Mouse (Mus musculus) stomach, embryonic 16.5 days (tissue): ENCODE results near the gene Snx27. TPM values are rescaled to one million over a fixed set of nuclear protein-coding genes. Genes with fewer than 3 reads are reported as not detected.
A peak's percentile ranks its signal among the peaks of the same experiment; 100 is the strongest.

Experiments
- ATAC-seq: fragments of 200-750 bp; cut with Nextera tagmentation; 2 replicates; pipeline ENCODE4 v1.8.0; 2017; ENCODE audit warnings: moderate number of reproducible peaks, moderate TSS enrichment; ENCODE audit not compliant: insufficient read depth, low FRiP score
- H3K27ac ChIP-seq: fragments of 300-500 bp; sonication (generic); 2 replicates; pipeline ENCODE4 v1.5.1; 2014; ENCODE audit warnings: low read length
- H3K27me3 ChIP-seq: fragments of 300-500 bp; sonication (generic); 2 replicates; pipeline ENCODE4 v1.6.1; 2014; ENCODE audit warnings: low read length, control low read depth, mixed read lengths; ENCODE audit not compliant: control insufficient read depth, insufficient read depth
- H3K36me3 ChIP-seq: fragments of 300-500 bp; sonication (generic); 2 replicates; pipeline ENCODE4 v1.6.1; 2014; ENCODE audit warnings: low read length; ENCODE audit not compliant: control insufficient read depth, insufficient read depth
- H3K4me1 ChIP-seq: fragments of 300-500 bp; sonication (generic); 2 replicates; pipeline ENCODE4 v1.6.1; 2014; ENCODE audit warnings: low read length, control low read depth, mixed read lengths; ENCODE audit not compliant: control insufficient read depth, insufficient read depth
- H3K4me2 ChIP-seq: fragments of 300-500 bp; sonication (generic); 2 replicates; pipeline ENCODE4 v1.6.1; 2014; ENCODE audit warnings: low read depth, low read length, mixed read lengths
- H3K4me3 ChIP-seq: fragments of 300-500 bp; sonication (generic); replicated peaks from 2 replicates; pipeline ENCODE4 v1.5.1; 2014; ENCODE audit warnings: mild to moderate bottlenecking, low read length
- H3K9ac ChIP-seq: fragments of 300-500 bp; sonication (generic); 2 replicates; pipeline ENCODE4 v1.6.1; 2014; ENCODE audit warnings: low read length
- H3K9me3 ChIP-seq: fragments of 300-500 bp; sonication (generic); replicated peaks from 2 replicates; pipeline ENCODE4 v1.6.1; 2016; ENCODE audit warnings: low read length, control low read depth; ENCODE audit not compliant: control insufficient read depth
- WGBS: fragments of 180-500 bp; shearing (Covaris S2); extraction: QIAGEN DNeasy Blood & Tissue Kit; methylation state at CpG from one replicate; pipeline ENCODE4 v1.1.7; 2014; 5-methylcytosine and 5-hydroxymethylcytosine counted together
- polyA plus RNA-seq: library from polyadenylated mRNA; unstranded; fragments of >200 nt; fragmentation: Nextera tagmentation; extraction: Ambion mirVana; gene quantifications from 2 replicates; pipeline ENCODE4 v1.2.1, GENCODE M21; 2015

Snx27 gene
- polyA plus RNA-seq, 1 experiment from 2014 or later: 31.4 TPM

- H3K36me3 ChIP-seq: no peaks in the 10 kb centered on the region
- no peak overlapping the region for H3K4me3 ChIP-seq
- 32% methylated on average over 8 of the region's 8 CpGs for WGBS
- peaks cover 4% of the 10 kb centered on the region; the same call in 1 of the 2 replicates for H3K27me3 ChIP-seq
- H3K9ac ChIP-seq: no peak overlapping the region
- no peak overlapping the region for H3K4me2 ChIP-seq
- H3K9me3 ChIP-seq: no peaks in the 10 kb centered on the region
- ATAC-seq: peak; percentile 47; the same call in 1 of the 2 replicates
- H3K27ac ChIP-seq: peak overlapping the region; percentile 56
- H3K4me1 ChIP-seq: 0 out of 2 replicates have a peak, but pooled peaks cover 3% of the 10 kb centered on the region
Measured at GRCm38 (mm10) chr3:94476301-94477035, 106.0 kb downstream of the Snx27 start.

- no peak for ATAC-seq
- Histone ChIP-seq H3K4me1 (0 out of 2 replicates have a peak, but pooled peaks cover 3% of the 10 kb centered on the region), H3K36me3 (no peaks in the 10 kb centered on the region), H3K9me3 (no peaks in the 10 kb centered on the region), H3K27ac (no peak overlapping the region), H3K27me3 (no peaks in the 10 kb centered on the region), H3K4me3 (no peak overlapping the region), H3K4me2 (no peak overlapping the region), H3K9ac (no peak overlapping the region)
- WGBS: 50% methylated on average over 5 of the region's 5 CpGs
Measured at GRCm38 (mm10) chr3:94473567-94474232, 108.8 kb downstream of the Snx27 start.

- Histone ChIP-seq H3K9me3 (no peaks in the 10 kb centered on the region), H3K4me2 (no peak overlapping the region), H3K4me1 (0 out of 2 replicates have a peak, but pooled peaks cover 3% of the 10 kb centered on the region), H3K9ac (no peak overlapping the region), H3K4me3 (no peak overlapping the region), H3K27me3 (no peaks in the 10 kb centered on the region), H3K36me3 (no peaks in the 10 kb centered on the region), H3K27ac (peak overlapping the region; percentile 49; the same call in 1 of the 2 replicates)
- WGBS: 49% methylated on average over 10 of the region's 10 CpGs
- no peak for ATAC-seq
Measured at GRCm38 (mm10) chr3:94473115-94473505, 109.4 kb downstream of the Snx27 start.

- Histone ChIP-seq H3K4me2 (peak overlapping the region; percentile 50), H3K27me3 (no peaks in the 10 kb centered on the region), H3K9ac (no peak overlapping the region), H3K4me1 (0 out of 2 replicates have a peak, but pooled peaks cover 3% of the 10 kb centered on the region), H3K4me3 (no peak overlapping the region; the same call in 1 of the 2 replicates), H3K9me3 (no peaks in the 10 kb centered on the region), H3K27ac (0 out of 2 replicates have a peak overlapping the region, but pooled peaks have one; percentile 49), H3K36me3 (no peaks in the 10 kb centered on the region)
- ATAC-seq: peak; percentile 66; the same call in 1 of the 2 replicates
- WGBS: 14% methylated on average over 28 of the region's 28 CpGs
Measured at GRCm38 (mm10) chr3:94472447-94473114, 109.9 kb downstream of the Snx27 start.

- H3K27me3 ChIP-seq: no peaks in the 10 kb centered on the region
- no peak overlapping the region for H3K9ac ChIP-seq
- ATAC-seq: no peak
- no peak overlapping the region for H3K4me3 ChIP-seq
- H3K36me3 ChIP-seq: no peaks in the 10 kb centered on the region
- H3K4me2 ChIP-seq: no peak overlapping the region
- WGBS: 50% methylated on average over 3 of the region's 3 CpGs
- H3K27ac ChIP-seq: peak overlapping the region; percentile 48
- no peaks in the 10 kb centered on the region for H3K9me3 ChIP-seq
- 0 out of 2 replicates have a peak, but pooled peaks cover 3% of the 10 kb centered on the region for H3K4me1 ChIP-seq
Measured at GRCm38 (mm10) chr3:94468931-94469330, 113.6 kb downstream of the Snx27 start.

GRCm38 (mm10) chr3:94465632-94466430 lies 116.7 kb downstream of the Snx27 start:
- Histone ChIP-seq H3K4me3 (no peak overlapping the region), H3K27me3 (no peaks in the 10 kb centered on the region), H3K9ac (no peak overlapping the region), H3K36me3 (no peaks in the 10 kb centered on the region), H3K4me2 (no peak overlapping the region), H3K27ac (no peak overlapping the region), H3K4me1 (no peaks in the 10 kb centered on the region), H3K9me3 (no peaks in the 10 kb centered on the region)
- 74% methylated on average over 13 of the region's 13 CpGs for WGBS
- ATAC-seq: no peak

GRCm38 (mm10) chr3:94463926-94464578 lies 118.5 kb downstream of the Snx27 start:
- 0 out of 2 replicates have a peak, but pooled peaks cover 2% of the 10 kb centered on the region for H3K9me3 ChIP-seq
- no peaks in the 10 kb centered on the region for H3K27me3 ChIP-seq
- H3K4me1 ChIP-seq: no peaks in the 10 kb centered on the region
- ATAC-seq: peak; percentile 53; the same call in 1 of the 2 replicates
- WGBS: 48% methylated on average over 11 of the region's 11 CpGs
- no peak overlapping the region for H3K27ac ChIP-seq
- H3K4me2 ChIP-seq: no peak overlapping the region
- H3K36me3 ChIP-seq: no peaks in the 10 kb centered on the region
- H3K4me3 ChIP-seq: no peak overlapping the region
- no peak overlapping the region for H3K9ac ChIP-seq

- 92% methylated on average over 2 of the region's 2 CpGs for WGBS
- Histone ChIP-seq H3K4me3 (no peak overlapping the region), H3K36me3 (no peaks in the 10 kb centered on the region), H3K4me2 (no peak overlapping the region), H3K27me3 (no peaks in the 10 kb centered on the region), H3K27ac (no peak overlapping the region), H3K9me3 (0 out of 2 replicates have a peak, but pooled peaks cover 5% of the 10 kb centered on the region), H3K9ac (no peak overlapping the region), H3K4me1 (peaks cover 3% of the 10 kb centered on the region; the same call in 1 of the 2 replicates)
- ATAC-seq: no peak
Measured at GRCm38 (mm10) chr3:94459834-94460233, 122.7 kb downstream of the Snx27 start.
